Mouse (Mus musculus) E14TG2a.4 (cell line): ENCODE measurements at regions not wholly inside any gene's neighbourhood (a gene's known extent, or its start where the extent isn't known, plus 50 kb on each side); places are given as distances from the start of the nearest gene placed in this dataset.

Experiments used
- H3K27me3 ChIP-seq: 2 replicates; pipeline ENCODE4 v1.6.1; 2014; ENCODE audit warnings: low read length, control low read depth; ENCODE audit not compliant: insufficient read depth
- H3K36me3 ChIP-seq: 2 replicates; pipeline ENCODE4 v1.6.1; 2014; ENCODE audit warnings: low read length, control low read depth; ENCODE audit not compliant: insufficient read depth
- H3K4me1 ChIP-seq: replicated peaks from 2 replicates; pipeline ENCODE4 v1.6.1; 2014; ENCODE audit warnings: low read depth, low read length, control low read depth
- H3K4me3 ChIP-seq: replicated peaks from 2 replicates; pipeline ENCODE4 v1.5.1; 2014; ENCODE audit warnings: mild to moderate bottlenecking, low read length
- H3K9me3 ChIP-seq: 2 replicates; pipeline ENCODE4 v1.6.1; 2014; ENCODE audit warnings: low read length, control low read depth
- CTCF ChIP-seq: conservative IDR thresholded peaks from 2 replicates; pipeline ENCODE4 v1.5.1; 2014; ENCODE audit warnings: low read length
- NANOG ChIP-seq: IDR thresholded peaks from 2 replicates; pipeline ENCODE4 v1.6.1; 2014; ENCODE audit warnings: borderline replicate concordance, low read length, mixed read lengths
- POU5F1 ChIP-seq: IDR thresholded peaks from 2 replicates; pipeline ENCODE4 v1.6.1; 2014; ENCODE audit warnings: low read length, borderline replicate concordance

GRCm38 (mm10) chr13:10455323-10455722 lies 94.7 kb upstream of the Chrm3 start:
- Histone ChIP-seq H3K9me3 (no peaks in the 10 kb centered on the region), H3K36me3 (no peaks in the 10 kb centered on the region), H3K4me1 (no peaks in the 10 kb centered on the region), H3K4me3 (no peak overlapping the region), H3K27me3 (no peaks in the 10 kb centered on the region)
- peak; percentile 78 for TF ChIP-seq CTCF
- TF ChIP-seq NANOG: no peak
- TF ChIP-seq POU5F1: no peak

DNA sequence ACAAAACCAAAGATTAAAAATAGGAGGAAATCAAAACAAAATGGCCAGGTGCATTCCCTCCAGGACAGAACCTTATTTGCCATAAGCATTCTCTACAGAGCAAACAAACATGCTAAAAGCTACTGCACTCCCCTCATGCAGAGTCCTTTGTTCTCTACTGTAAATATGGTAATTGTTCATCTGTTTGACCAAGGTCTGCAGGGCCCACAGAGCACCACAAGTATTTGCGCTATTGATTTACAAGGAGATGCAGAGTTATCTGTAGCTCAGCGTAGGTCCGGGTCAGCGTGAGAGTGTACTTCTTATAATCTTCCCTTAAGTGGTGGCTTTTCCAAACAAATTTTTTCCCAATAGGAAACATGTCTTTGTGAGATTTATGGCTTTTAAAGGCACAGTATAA lies 94.0 kb upstream of the Chrm3 start:
- no peak overlapping the region for H3K4me3 ChIP-seq
- no peaks in the 10 kb centered on the region for H3K36me3 ChIP-seq
- no peaks in the 10 kb centered on the region for H3K27me3 ChIP-seq
- no peaks in the 10 kb centered on the region for H3K4me1 ChIP-seq
- no peaks in the 10 kb centered on the region for H3K9me3 ChIP-seq
- TF ChIP-seq CTCF (no peak), POU5F1 (no peak), NANOG (no peak)

GRCm38 (mm10) chr13:10451057-10451456 lies 90.4 kb upstream of the Chrm3 start:
- no peaks in the 10 kb centered on the region for H3K36me3 ChIP-seq
- H3K4me1 ChIP-seq: no peaks in the 10 kb centered on the region
- no peak overlapping the region for H3K4me3 ChIP-seq

DNA sequence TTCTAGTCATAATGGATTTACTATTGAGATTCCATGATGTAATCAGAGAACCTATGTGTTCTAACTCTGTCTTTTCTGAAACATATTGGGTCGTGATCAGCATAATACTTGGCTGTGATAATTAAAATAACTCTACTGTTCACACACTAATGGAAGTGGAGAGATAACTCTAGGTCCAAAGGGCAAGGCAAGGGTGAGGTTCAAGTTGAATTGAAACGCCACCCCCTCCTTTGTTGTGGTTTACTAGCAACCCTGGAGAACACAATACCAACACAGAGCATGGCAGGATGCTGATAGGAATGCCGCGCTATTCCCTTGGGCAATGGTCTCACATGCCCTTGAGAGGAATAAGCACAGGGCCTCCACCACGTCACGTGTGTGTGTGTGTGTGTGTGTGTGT lies 88.9 kb upstream of the Chrm3 start:
- TF ChIP-seq CTCF (no peak), POU5F1 (no peak), NANOG (no peak)
- no peaks in the 10 kb centered on the region for H3K36me3 ChIP-seq
- H3K27me3 ChIP-seq: no peaks in the 10 kb centered on the region
- no peaks in the 10 kb centered on the region for H3K9me3 ChIP-seq
- no peak overlapping the region for H3K4me3 ChIP-seq
- no peaks in the 10 kb centered on the region for H3K4me1 ChIP-seq

More at GRCm38 (mm10) chr13:10451057-10451456, 90.4 kb upstream of the Chrm3 start:
- H3K9me3 ChIP-seq: no peaks in the 10 kb centered on the region
- no peaks in the 10 kb centered on the region for H3K27me3 ChIP-seq
- TF ChIP-seq NANOG (no peak), CTCF (peak; percentile 32), POU5F1 (no peak)

GRCm38 (mm10) chr13:10447806-10448205 lies 87.2 kb upstream of the Chrm3 start:
- TF ChIP-seq CTCF (no peak), POU5F1 (no peak), NANOG (no peak)
- Histone ChIP-seq H3K9me3 (no peaks in the 10 kb centered on the region), H3K4me1 (no peaks in the 10 kb centered on the region), H3K27me3 (no peaks in the 10 kb centered on the region), H3K36me3 (no peaks in the 10 kb centered on the region), H3K4me3 (no peak overlapping the region)

DNA sequence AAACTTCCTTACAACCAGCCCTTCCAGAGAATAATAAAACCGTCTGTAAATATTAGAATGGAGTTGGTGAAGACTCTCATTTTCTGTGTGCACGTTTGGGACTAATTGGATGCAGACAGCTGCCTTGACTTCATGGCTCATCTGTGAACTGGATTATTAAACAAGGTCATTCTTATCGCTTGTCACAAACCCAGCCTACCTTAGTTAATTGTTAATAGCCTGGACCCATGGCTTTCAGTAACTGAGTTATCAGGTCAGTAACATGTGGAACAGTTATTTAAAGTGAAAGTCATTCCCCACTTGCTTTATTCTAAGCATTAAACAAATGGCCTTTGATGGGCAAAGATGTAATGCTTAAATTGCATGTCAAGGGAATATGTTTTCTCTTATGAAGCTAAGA lies 85.0 kb upstream of the Chrm3 start:
- Histone ChIP-seq H3K9me3 (no peaks in the 10 kb centered on the region), H3K36me3 (no peaks in the 10 kb centered on the region), H3K4me1 (no peaks in the 10 kb centered on the region), H3K27me3 (no peaks in the 10 kb centered on the region), H3K4me3 (no peak overlapping the region)
- TF ChIP-seq NANOG (no peak), POU5F1 (no peak), CTCF (no peak)
